Mouse (Mus musculus) liver, embryonic 11.5 days (tissue): Measurements from ENCODE around the gene Ifna16. TPM values are rescaled to one million over a fixed set of nuclear protein-coding genes. Genes with fewer than 3 reads are reported as not detected.

Experiments
- ATAC-seq: fragments of 200-750 bp; cut with Nextera tagmentation; replicated peaks from 2 replicates; pipeline ENCODE4 v1.8.0; 2017; ENCODE audit warnings: moderate number of reproducible peaks, mild to moderate bottlenecking, moderate TSS enrichment, moderate library complexity; ENCODE audit not compliant: low FRiP score
- DNase-seq: peaks from one replicate; pipeline ENCODE4 v3.0.0-alpha.2; 2017; ENCODE audit warnings: low spot score
- H3K27ac ChIP-seq: fragments of 300-500 bp; sonication (generic); 2 replicates; pipeline ENCODE4 v1.5.1; 2014; ENCODE audit warnings: mild to moderate bottlenecking, low read depth, low read length, control low read depth
- H3K27me3 ChIP-seq: fragments of 300-500 bp; sonication (generic); replicated peaks from 2 replicates; pipeline ENCODE4 v1.6.1; 2014; ENCODE audit warnings: low read length, mixed read lengths; ENCODE audit not compliant: control insufficient read depth, insufficient read depth
- H3K36me3 ChIP-seq: fragments of 300-500 bp; sonication (generic); 2 replicates; pipeline ENCODE4 v1.6.1; 2014; ENCODE audit warnings: mild to moderate bottlenecking, low read length, moderate library complexity, mixed read lengths; ENCODE audit not compliant: control insufficient read depth, insufficient read depth
- H3K4me1 ChIP-seq: fragments of 300-500 bp; sonication (generic); replicated peaks from 2 replicates; pipeline ENCODE4 v1.6.1; 2014; ENCODE audit warnings: low read length, mixed read lengths; ENCODE audit not compliant: control insufficient read depth, insufficient read depth
- H3K4me2 ChIP-seq: fragments of 300-500 bp; sonication (generic); 2 replicates; pipeline ENCODE4 v1.6.1; 2014; ENCODE audit warnings: mild to moderate bottlenecking, control low read depth, moderate library complexity
- H3K4me3 ChIP-seq: fragments of 300-500 bp; sonication (generic); 2 replicates; pipeline ENCODE4 v1.5.1; 2014; ENCODE audit warnings: low read depth, low read length, control low read depth
- H3K9ac ChIP-seq: fragments of 300-500 bp; sonication (generic); 2 replicates; pipeline ENCODE4 v1.6.1; 2014; ENCODE audit warnings: low read depth, low read length, control low read depth
- H3K9me3 ChIP-seq: fragments of 300-500 bp; sonication (generic); 2 replicates; pipeline ENCODE4 v1.6.1; 2016; ENCODE audit warnings: low read length, inconsistent platforms, mixed read lengths; ENCODE audit not compliant: control insufficient read depth
- WGBS: fragments of 180-500 bp; shearing (Covaris S2); extraction: QIAGEN DNeasy Blood & Tissue Kit; methylation state at CpG from one replicate; pipeline ENCODE4 v1.1.7; 2014; 5-methylcytosine and 5-hydroxymethylcytosine counted together
- polyA plus RNA-seq: library from polyadenylated mRNA; unstranded; fragments of >200 nt; fragmentation: Nextera tagmentation; extraction: Ambion mirVana; gene quantifications from 2 replicates; pipeline ENCODE4 v1.2.1, GENCODE M21; 2014

Ifna16 gene
- not detected in 2 replicates for polyA plus RNA-seq

DNA sequence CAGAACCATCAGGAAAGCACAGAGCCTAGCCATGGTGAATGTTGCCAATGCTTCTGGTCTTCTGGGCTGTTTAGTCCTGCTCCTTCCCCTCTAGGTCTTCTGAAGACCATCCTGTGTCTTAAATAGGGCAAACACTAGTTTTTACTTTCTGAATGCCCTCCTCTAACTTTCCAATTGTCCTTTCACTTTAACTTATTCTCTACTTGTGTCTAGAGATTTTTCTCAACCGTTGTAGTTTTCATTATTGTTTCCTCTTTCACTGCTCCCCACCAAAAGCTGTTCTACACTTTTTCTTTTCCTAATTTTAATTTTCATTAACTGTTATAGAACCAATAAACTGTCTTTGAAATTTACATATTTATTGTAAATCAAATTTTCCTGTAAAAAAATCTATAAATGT is at the start of gene Ifna16:
Gene Ifna16, minus strand, starts transcription at position 101 of the 400 bp plus-strand sequence.
- no peak for DNase-seq
- Histone ChIP-seq H3K4me1 (no peaks in the 10 kb centered on the region), H3K9me3 (no peaks in the 10 kb centered on the region), H3K4me2 (no peak within 1 kb of the TSS), H3K9ac (no peak within 1 kb of the TSS), H3K27ac (no peak within 1 kb of the TSS), H3K36me3 (no peaks in the 10 kb centered on the region), H3K27me3 (no peaks in the 10 kb centered on the region), H3K4me3 (no peak within 1 kb of the TSS)
- WGBS: 73% methylated on average over 1 of the region's 1 CpGs
- no peak for ATAC-seq

DNA sequence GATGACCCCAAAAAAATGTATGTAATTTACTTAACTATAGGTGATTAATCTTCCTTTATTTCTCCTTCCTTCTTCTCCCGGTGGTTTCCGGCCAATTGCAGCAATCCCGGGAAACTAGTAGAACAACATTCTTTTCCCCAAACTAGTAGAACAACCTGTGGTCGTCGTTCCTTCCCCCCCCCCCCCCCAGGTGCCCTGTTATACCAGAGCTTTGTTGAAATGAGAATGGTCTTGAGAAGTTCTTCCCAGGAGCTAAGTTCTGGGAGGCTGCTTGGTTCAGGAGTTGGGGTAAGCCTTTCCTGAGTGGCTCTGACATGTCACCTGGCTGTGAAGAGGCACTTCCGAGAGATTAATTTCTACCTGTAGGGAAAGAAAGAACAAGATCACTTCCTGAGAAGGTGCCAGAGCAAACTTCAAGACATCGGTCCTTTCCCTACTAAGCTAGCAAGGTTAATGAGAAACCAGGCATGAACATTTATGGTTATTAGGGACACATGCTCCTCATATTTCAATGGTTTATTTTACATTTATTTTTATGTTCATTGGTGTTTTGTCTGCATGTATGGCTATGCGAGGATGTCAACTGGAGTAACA is 46.9 kb upstream of the Ifna16 start:
- Histone ChIP-seq H3K4me2 (no peak overlapping the region), H3K27ac (no peak overlapping the region), H3K4me3 (no peak overlapping the region), H3K9ac (no peak overlapping the region), H3K9me3 (no peaks in the 10 kb centered on the region), H3K4me1 (peaks cover 20% of the 10 kb centered on the region), H3K27me3 (no peaks in the 10 kb centered on the region), H3K36me3 (peaks cover 13% of the 10 kb centered on the region; the same call in 1 of the 2 replicates)
- ATAC-seq (no peak), DNase-seq (no peak)
- WGBS: 64% methylated on average over 8 of the region's 8 CpGs

DNA sequence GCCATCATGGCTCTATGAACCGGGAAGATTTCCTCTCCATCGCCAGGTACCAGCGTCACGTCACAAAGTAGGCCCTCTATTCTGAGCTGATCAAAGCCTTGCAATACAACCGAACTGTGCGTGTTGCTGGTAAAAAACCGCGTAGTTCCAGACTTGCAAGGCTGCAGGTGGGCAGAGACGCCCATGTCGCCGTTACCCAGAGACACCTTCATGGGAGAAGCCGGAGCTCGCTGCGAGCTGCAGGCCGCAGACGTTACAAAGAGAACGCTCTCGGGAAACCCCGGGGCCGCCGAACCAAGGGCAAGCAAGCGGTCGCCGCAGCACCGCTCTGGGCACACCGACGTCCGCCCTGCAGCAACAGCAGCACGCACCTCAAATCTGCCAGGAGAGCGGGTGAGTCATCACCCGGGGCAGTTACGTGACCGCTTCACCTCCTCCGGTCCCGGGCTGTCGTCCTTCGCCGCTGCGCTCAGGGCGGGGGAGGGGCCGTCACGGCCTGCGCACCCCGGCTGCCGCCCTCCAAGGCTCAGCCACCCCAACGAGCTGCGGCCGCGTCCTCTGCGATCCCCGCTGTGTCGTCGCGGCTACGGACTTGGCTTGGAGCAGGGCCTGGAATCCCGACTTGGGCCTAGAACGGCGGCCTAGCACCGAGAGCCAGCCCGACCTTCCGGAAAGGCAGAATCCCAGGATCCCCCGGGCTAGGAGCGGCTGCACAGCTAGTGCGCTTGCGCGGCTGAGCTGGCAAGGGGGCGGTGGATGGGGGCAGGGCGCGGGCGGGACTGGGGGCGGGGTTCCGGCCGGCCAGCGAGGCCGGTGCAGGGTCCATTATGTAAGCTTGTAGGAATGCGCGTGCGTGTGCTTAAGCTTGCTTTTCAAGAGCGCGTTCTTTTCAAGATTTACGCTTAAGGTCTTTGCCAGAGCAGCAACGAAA is 45.3 kb upstream of the Ifna16 start, which contains the start of the genes Gm26566 and Klhl9:
Gene Gm26566, plus strand, starts transcription at position 15 of the 931 bp plus-strand sequence.
Gene Klhl9, minus strand, starts transcription at position 675 of the 931 bp plus-strand sequence.
- H3K9ac ChIP-seq: peak within 1 kb of the TSS; percentile 96
- H3K9me3 ChIP-seq: no peaks in the 10 kb centered on the region
- peaks cover 13% of the 10 kb centered on the region; the same call in 1 of the 2 replicates for H3K36me3 ChIP-seq
- no peaks in the 10 kb centered on the region for H3K27me3 ChIP-seq
- H3K4me3 ChIP-seq: peak within 1 kb of the TSS; percentile 90
- peak within 1 kb of the TSS; percentile 94 for H3K27ac ChIP-seq
- ATAC-seq: peak; percentile 97
- WGBS: under 1% methylated on average over 79 of the region's 82 CpGs
- H3K4me1 ChIP-seq: peaks cover 21% of the 10 kb centered on the region
- DNase-seq: peak; percentile 93
- peak within 1 kb of the TSS; percentile 73 for H3K4me2 ChIP-seq

DNA sequence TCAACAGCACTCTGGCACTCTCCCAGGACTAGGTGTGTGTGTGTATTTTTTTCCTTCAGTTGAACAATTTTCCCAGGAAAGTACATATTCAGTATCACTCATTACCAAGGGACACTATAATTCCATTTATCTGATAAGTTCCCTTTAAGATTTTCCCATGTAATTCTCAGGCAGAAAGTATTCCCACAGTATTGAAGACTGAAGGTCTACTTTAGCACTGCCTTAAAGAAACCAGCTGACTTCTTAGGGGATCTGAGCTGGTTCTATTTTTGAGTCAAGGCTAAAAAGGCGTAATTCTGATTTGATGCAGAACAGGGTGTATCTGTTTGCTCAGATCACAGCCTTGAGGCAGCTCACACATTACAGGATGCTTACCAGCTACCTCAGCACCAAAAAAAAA is 42.0 kb upstream of the Ifna16 start:
- Histone ChIP-seq H3K4me1 (peaks cover 21% of the 10 kb centered on the region), H3K4me3 (peak overlapping the region; percentile 28), H3K27ac (no peak overlapping the region), H3K27me3 (no peaks in the 10 kb centered on the region), H3K36me3 (peaks cover 25% of the 10 kb centered on the region), H3K9me3 (no peaks in the 10 kb centered on the region), H3K9ac (no peak overlapping the region), H3K4me2 (peak overlapping the region; percentile 60)
- 64% methylated on average over 1 of the region's 1 CpGs for WGBS
- DNase-seq: no peak
- no peak for ATAC-seq

DNA sequence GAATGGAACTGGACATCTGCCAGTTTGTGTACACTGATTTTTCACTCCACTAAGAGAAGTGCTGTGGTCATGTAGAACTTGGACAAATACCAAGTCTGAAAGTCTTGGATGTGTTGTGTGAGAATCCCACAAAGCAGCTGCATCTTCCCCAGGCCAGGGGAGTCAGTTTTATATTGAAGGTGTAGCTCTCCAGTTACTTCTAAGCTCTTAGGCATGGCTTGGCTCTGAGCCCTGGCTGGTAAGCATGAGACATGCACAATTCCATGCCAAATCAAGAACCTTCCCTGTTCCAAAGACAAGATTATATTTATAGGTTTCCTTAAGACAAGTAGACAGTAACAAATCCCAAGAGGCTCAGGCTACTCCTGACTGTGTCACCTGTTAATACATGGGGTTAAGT is 38.3 kb upstream of the Ifna16 start:
- no peaks in the 10 kb centered on the region for H3K27me3 ChIP-seq
- DNase-seq (no peak), ATAC-seq (no peak)
- no peak overlapping the region for H3K9ac ChIP-seq
- no peak overlapping the region for H3K27ac ChIP-seq
- peaks cover 8% of the 10 kb centered on the region for H3K4me1 ChIP-seq
- H3K9me3 ChIP-seq: no peaks in the 10 kb centered on the region
- no peak overlapping the region for H3K4me3 ChIP-seq
- peaks cover 14% of the 10 kb centered on the region for H3K36me3 ChIP-seq
- no peak overlapping the region for H3K4me2 ChIP-seq

DNA sequence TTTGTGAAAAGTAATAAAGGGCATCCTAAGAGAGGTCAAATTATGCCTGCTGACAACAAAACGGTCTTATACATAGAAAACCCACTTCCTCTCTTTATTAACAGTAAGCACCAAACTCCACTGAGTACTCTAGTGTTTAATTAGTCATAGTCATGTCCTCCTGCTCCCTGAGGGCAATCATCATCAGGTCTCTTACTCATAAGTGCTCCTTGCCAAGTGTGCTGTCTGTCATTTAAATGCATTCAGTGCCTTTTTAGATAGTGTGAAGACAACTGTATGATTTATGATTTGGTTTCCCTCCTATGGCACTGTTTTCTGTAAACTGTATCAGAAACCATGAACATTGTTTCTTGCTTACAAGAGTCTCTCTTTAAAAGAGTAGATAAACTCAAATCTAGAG is 37.6 kb upstream of the Ifna16 start:
- peaks cover 6% of the 10 kb centered on the region for H3K4me1 ChIP-seq
- 77% methylated on average over 1 of the region's 1 CpGs for WGBS
- no peaks in the 10 kb centered on the region for H3K9me3 ChIP-seq
- DNase-seq (no peak), ATAC-seq (no peak)
- peaks cover 12% of the 10 kb centered on the region for H3K36me3 ChIP-seq
- H3K4me2 ChIP-seq: no peak overlapping the region
- no peak overlapping the region for H3K27ac ChIP-seq
- no peaks in the 10 kb centered on the region for H3K27me3 ChIP-seq
- no peak overlapping the region for H3K9ac ChIP-seq
- no peak overlapping the region for H3K4me3 ChIP-seq

DNA sequence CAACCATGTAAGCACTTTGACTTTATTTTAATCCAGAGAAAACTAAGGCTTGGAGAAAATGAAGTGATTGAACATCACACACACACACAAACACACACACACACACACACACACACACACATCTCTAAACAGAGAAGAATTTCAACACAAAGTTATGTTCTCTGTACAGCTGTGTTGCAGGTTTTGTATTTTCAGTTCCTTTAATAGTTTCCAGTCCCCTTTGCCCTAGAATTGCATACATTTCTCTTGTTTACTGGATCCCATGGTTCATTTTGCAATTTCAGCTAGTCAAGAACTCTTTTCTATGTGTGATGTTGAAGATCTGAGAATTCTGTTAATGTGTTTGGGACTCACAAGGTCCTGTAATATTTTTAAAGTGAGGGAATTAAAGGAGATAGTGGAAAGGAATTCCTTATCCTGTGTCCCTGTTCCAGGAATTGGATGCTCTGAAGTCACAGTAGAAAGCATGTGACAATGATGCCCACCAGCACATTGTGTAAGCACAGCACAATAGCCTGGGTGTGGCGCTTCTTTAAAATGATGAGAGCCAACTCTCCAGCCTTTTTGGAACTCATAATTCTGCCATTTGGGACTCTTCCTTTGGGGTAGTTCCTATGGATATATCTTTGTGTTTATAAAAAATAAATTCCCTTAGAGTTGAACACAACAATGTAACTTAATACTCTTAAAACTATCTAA is 30.6 kb upstream of the Ifna16 start:
- Histone ChIP-seq H3K9ac (no peak overlapping the region), H3K4me3 (no peak overlapping the region), H3K4me2 (no peak overlapping the region), H3K36me3 (no peaks in the 10 kb centered on the region), H3K4me1 (no peaks in the 10 kb centered on the region), H3K27me3 (no peaks in the 10 kb centered on the region), H3K9me3 (no peaks in the 10 kb centered on the region), H3K27ac (no peak overlapping the region)
- WGBS: 89% methylated on average over 1 of the region's 1 CpGs
- no peak for ATAC-seq
- DNase-seq: no peak

DNA sequence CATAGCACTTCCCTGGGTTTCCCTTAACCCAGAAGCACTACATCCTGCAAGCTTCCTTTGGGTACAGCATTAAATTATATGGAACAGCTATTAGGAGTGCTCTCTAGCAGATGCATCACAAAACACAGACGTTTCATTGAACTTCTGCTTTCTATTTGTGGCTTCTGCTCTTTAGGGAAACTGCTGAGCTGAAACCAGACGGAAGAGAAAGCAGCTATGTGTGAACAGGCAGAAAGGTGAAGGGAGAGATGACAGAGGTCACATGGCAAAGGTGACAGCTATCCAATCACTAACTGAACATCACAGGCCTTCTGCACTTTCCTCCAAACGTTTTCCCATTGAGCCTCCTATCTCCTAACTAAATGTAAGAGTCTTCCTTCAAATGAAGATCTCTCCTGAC is 29.2 kb upstream of the Ifna16 start:
- Histone ChIP-seq H3K27ac (no peak overlapping the region), H3K4me1 (no peaks in the 10 kb centered on the region), H3K36me3 (no peaks in the 10 kb centered on the region), H3K9me3 (no peaks in the 10 kb centered on the region), H3K27me3 (no peaks in the 10 kb centered on the region), H3K4me2 (no peak overlapping the region), H3K9ac (no peak overlapping the region), H3K4me3 (no peak overlapping the region)
- 27% methylated on average over 3 of the region's 3 CpGs for WGBS
- ATAC-seq (no peak), DNase-seq (no peak)
